20 mouse cellular contexts compared by ENCODE assay signal in genomic region chr7:34309186-34309764, GRCm38 (mm10). TPM values are rescaled to one million over a fixed set of nuclear protein-coding genes. Genes with fewer than 3 reads are reported as not detected.
DNase-seq lines count a peak whose midpoint lies in the region; ATAC-seq and TF ChIP-seq lines count a peak whose summit lies in the region.
"Had no signal": no experiment of that assay in that cellular context is flagged by ENCODE, and none has a peak within 500 bp of the region (broad histone marks: within the 10 kb centered on the region; RNA-seq: fewer than 3 reads in every experiment).

No protein-coding gene starts in this region.

- intact Hi-C loops in gastrocnemius, adult 2 months (cut with DNase I), result loop anchor here (2.0 kb wide), 1 partner anchor 38 kb away; no protein-coding TSS in a partner anchor

- H3K9me3 ChIP-seq in intestine, embryonic 14.5 days (ENCODE audit: control insufficient read depth, low read length), result no peaks in the 10 kb centered on the region
- no peaks in the 10 kb centered on the region for H3K9me3 ChIP-seq in intestine, embryonic 15.5 days
- H3K9me3 ChIP-seq in liver, embryonic 13.5 days (replicated peaks), result no peaks in the 10 kb centered on the region
- H3K9me3 ChIP-seq: forebrain, embryonic 15.5 days; hindbrain, embryonic 12.5 days; limb, embryonic 10.5 days; midbrain, embryonic 15.5 days; stomach, embryonic 15.5 days had no signal

- no peak for ATAC-seq in intestine, embryonic 14.5 days (replicated peaks; ENCODE audit: low FRiP score, low TSS enrichment, low read depth)
- ATAC-seq in intestine, embryonic 15.5 days, result no peak
- no peak for ATAC-seq in liver, embryonic 13.5 days (ENCODE audit: low read depth)
- ATAC-seq: forebrain, embryonic 15.5 days; midbrain, embryonic 15.5 days had no signal

- no peaks in the 10 kb centered on the region for H3K27me3 ChIP-seq in intestine, embryonic 14.5 days (replicated peaks; ENCODE audit: control insufficient read depth, insufficient read depth, low read length)
- no peaks in the 10 kb centered on the region for H3K27me3 ChIP-seq in intestine, embryonic 15.5 days (replicated peaks)
- no peaks in the 10 kb centered on the region for H3K27me3 ChIP-seq in liver, embryonic 13.5 days
- H3K27me3 ChIP-seq: forebrain, embryonic 15.5 days; hindbrain, embryonic 12.5 days; midbrain, embryonic 15.5 days; stomach, embryonic 15.5 days had no signal

- no peak overlapping the region for H3K9ac ChIP-seq in intestine, embryonic 14.5 days (ENCODE audit: low read length)
- H3K9ac ChIP-seq in intestine, embryonic 15.5 days, result no peak overlapping the region
- no peak overlapping the region for H3K9ac ChIP-seq in liver, embryonic 13.5 days
- H3K9ac ChIP-seq: forebrain, embryonic 15.5 days; hindbrain, embryonic 12.5 days; midbrain, embryonic 15.5 days; stomach, embryonic 15.5 days had no signal

- peak overlapping the region; percentile 21 for H3K4me3 ChIP-seq in gastrocnemius, adult 2 months
- no peak overlapping the region for H3K4me3 ChIP-seq in intestine, embryonic 14.5 days (ENCODE audit: low read depth, low read length)
- H3K4me3 ChIP-seq in intestine, embryonic 15.5 days (replicated peaks), result no peak overlapping the region
- no peak overlapping the region for H3K4me3 ChIP-seq in liver, embryonic 13.5 days (replicated peaks)
- H3K4me3 ChIP-seq in brown adipose tissue, adult 24 weeks (ENCODE audit: insufficient read depth, low read depth, low read length), result no peak overlapping the region
- H3K4me3 ChIP-seq: forebrain, embryonic 15.5 days; hindbrain, embryonic 12.5 days; limb, embryonic 10.5 days; midbrain, embryonic 15.5 days; stomach, embryonic 15.5 days had no signal

- H3K4me2 ChIP-seq in intestine, embryonic 14.5 days (ENCODE audit: low read length), result peak overlapping the region; percentile 2; the same call in 1 of the 2 replicates
- H3K4me2 ChIP-seq in intestine, embryonic 15.5 days (replicated peaks), result no peak overlapping the region
- no peak overlapping the region for H3K4me2 ChIP-seq in liver, embryonic 13.5 days
- H3K4me2 ChIP-seq: forebrain, embryonic 15.5 days; hindbrain, embryonic 12.5 days; midbrain, embryonic 15.5 days; stomach, embryonic 15.5 days had no signal

- 45% methylated on average over 5 of the region's 5 CpGs for WGBS in intestine, embryonic 14.5 days
- 45% methylated on average over 5 of the region's 5 CpGs for WGBS in intestine, embryonic 15.5 days
- WGBS in liver, embryonic 13.5 days (ENCODE audit: insufficient replicate concordance), result 64% methylated on average over 5 of the region's 5 CpGs

- H3K4me1 ChIP-seq in intestine, embryonic 14.5 days (replicated peaks; ENCODE audit: control insufficient read depth, insufficient read depth, low read length), result peaks cover 8% of the 10 kb centered on the region; the same call in 1 of the 2 replicates
- H3K4me1 ChIP-seq in intestine, embryonic 15.5 days (replicated peaks), result peaks cover 19% of the 10 kb centered on the region; the same call in 1 of the 2 replicates
- peaks cover 47% of the 10 kb centered on the region for H3K4me1 ChIP-seq in liver, embryonic 13.5 days (replicated peaks)
- H3K4me1 ChIP-seq in brown adipose tissue, adult 24 weeks (ENCODE audit: control insufficient read depth, insufficient read depth, insufficient read length, low read length), result peaks cover 25% of the 10 kb centered on the region

- no peaks in the 10 kb centered on the region for H3K36me3 ChIP-seq in intestine, embryonic 14.5 days (ENCODE audit: control insufficient read depth, insufficient read depth, low read length)
- no peaks in the 10 kb centered on the region for H3K36me3 ChIP-seq in intestine, embryonic 15.5 days
- no peaks in the 10 kb centered on the region; the same call in 1 of the 2 replicates for H3K36me3 ChIP-seq in liver, embryonic 13.5 days
- H3K36me3 ChIP-seq: forebrain, embryonic 15.5 days; hindbrain, embryonic 12.5 days; limb, embryonic 10.5 days; midbrain, embryonic 15.5 days; stomach, embryonic 15.5 days had no signal

- TF ChIP-seq CTCF in gastrocnemius, adult 2 months (IDR thresholded peaks at IDR 0.05), result no peak

- no peak for DNase-seq in gastrocnemius, adult 2 months
- DNase-seq in gastrocnemius, postnatal 25 days, result no peak
- DNase-seq in intestine, embryonic 14.5 days (ENCODE audit: low spot score), result no peak
- no peak for DNase-seq in liver, embryonic 13.5 days
- no peak for DNase-seq in liver
- no peak for DNase-seq in spleen, adult 12 weeks (ENCODE audit: low spot score)
- DNase-seq: cerebellum, adult 2 months; kidney, postnatal 10 days; thymus, postnatal 25 days had no signal

- peak overlapping the region; percentile 99 for H3K27ac ChIP-seq in gastrocnemius, adult 2 months
- no peak overlapping the region for H3K27ac ChIP-seq in intestine, embryonic 14.5 days (ENCODE audit: low read depth)
- H3K27ac ChIP-seq in intestine, embryonic 15.5 days, result no peak overlapping the region
- H3K27ac ChIP-seq in liver, embryonic 13.5 days, result peak overlapping the region; percentile 53; the same call in 1 of the 2 replicates
- peak overlapping the region; percentile 40 for H3K27ac ChIP-seq in brown adipose tissue, adult 24 weeks (replicated peaks; ENCODE audit: low read depth, low read length)
- H3K27ac ChIP-seq: forebrain, embryonic 15.5 days; hindbrain, embryonic 12.5 days; limb, embryonic 10.5 days; macrophage; midbrain, embryonic 15.5 days; stomach, embryonic 15.5 days had no signal

RNA-seq across cellular contexts. Expression of gene 4931406P16Rik, which starts 4.1 kb away (rescaled TPM):
- 10 to 100 TPM; 36.6 to 51.9 TPM for total RNA-seq in gastrocnemius, adult 2 months (2021)
- 10 to 100 TPM; 31.6 to 38.9 TPM for total RNA-seq in gastrocnemius, postnatal 25 days (2021)
- polyA plus RNA-seq in intestine, embryonic 14.5 days (2014; fragmentation: Nextera tagmentation; extraction: Ambion mirVana), result 37.8 and 47.5 TPM in 2 replicates
- 23.8 and 28.7 TPM in 2 replicates for polyA plus RNA-seq in intestine, embryonic 15.5 days (2015; fragmentation: Nextera tagmentation; extraction: Ambion mirVana)
- 11.0 and 19.0 TPM in 2 replicates for polyA plus RNA-seq in liver, embryonic 13.5 days (2015; fragmentation: Nextera tagmentation; extraction: Ambion mirVana)
- 19.2 and 24.8 TPM in 2 replicates for polyA plus RNA-seq in brown adipose tissue, adult 24 weeks (2012; ENCODE audit: insufficient read depth, insufficient read length, missing spikeins)

RNA-seq across cellular contexts. Expression of gene Gm6096, which starts 58.4 kb away (rescaled TPM):
- total RNA-seq in gastrocnemius, adult 2 months (2021), result not detected
- not detected for total RNA-seq in gastrocnemius, postnatal 25 days (2021)
- polyA plus RNA-seq in intestine, embryonic 14.5 days (2014; fragmentation: Nextera tagmentation; extraction: Ambion mirVana), result 0.69 TPM in 1 of 2 replicates, not detected in the other
- not detected in 2 replicates for polyA plus RNA-seq in intestine, embryonic 15.5 days (2015; fragmentation: Nextera tagmentation; extraction: Ambion mirVana)
- polyA plus RNA-seq in liver, embryonic 13.5 days (2015; fragmentation: Nextera tagmentation; extraction: Ambion mirVana), result not detected in 2 replicates
- not detected in 2 replicates for polyA plus RNA-seq in brown adipose tissue, adult 24 weeks (2012; ENCODE audit: insufficient read depth, insufficient read length, missing spikeins)
- total RNA-seq: adrenal gland, adult 18-20 months; gastrocnemius, adult 18-20 months; layer of hippocampus, postnatal 25 days had no signal
- polyA plus RNA-seq: cerebellum, adult 2 months; forebrain, embryonic 15.5 days; hindbrain, embryonic 12.5 days; limb, embryonic 10.5 days; macrophage; midbrain, embryonic 15.5 days; stomach, embryonic 15.5 days had no signal

Comparison
In these comparisons a context has a peak if more than half of its experiments do, and no peak if none do; other contexts are left out.
1. H3K27ac ChIP-seq: peak in gastrocnemius, adult 2 months (single experiment), liver, embryonic 13.5 days (single experiment) and brown adipose tissue, adult 24 weeks (single experiment); none in intestine, embryonic 14.5 days (single experiment) and intestine, embryonic 15.5 days (single experiment).